Mouse (Mus musculus): ENCODE measurements at regions not wholly inside any gene's neighbourhood (a gene's known extent, or its start where the extent isn't known, plus 50 kb on each side); places are given as distances from the start of the nearest gene placed in this dataset.

DNA sequence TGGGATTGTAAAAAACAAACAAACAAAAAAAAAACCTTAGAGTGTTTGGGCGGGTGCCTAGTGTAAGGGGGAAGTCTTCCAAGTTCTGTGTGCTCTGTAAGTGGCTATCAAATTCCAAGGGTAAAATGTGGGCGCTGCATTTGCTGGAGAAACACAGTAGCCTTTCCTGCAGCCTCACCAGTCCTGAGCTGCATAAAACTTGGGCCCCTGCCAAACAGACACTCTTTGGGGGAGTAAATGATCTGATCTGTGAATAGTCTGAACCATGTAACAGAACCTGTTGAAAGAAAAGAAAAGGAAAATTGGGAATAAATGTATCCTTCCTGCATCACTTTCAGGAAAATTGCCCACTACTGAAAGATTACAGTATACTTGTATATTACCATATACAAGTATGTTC lies 126.4 kb upstream of the Cldn34b3 start:
- TF ChIP-seq CTCF (IDR thresholded peaks at IDR 0.05; ENCODE audit: control insufficient read depth, insufficient read depth, insufficient read length) (no peak), USF1 (IDR thresholded peaks at IDR 0.05; ENCODE audit: low read depth) (no peak), MYOD1 (IDR thresholded peaks at IDR 0.05; ENCODE audit: control insufficient read depth, insufficient read length, low read depth) (no peak), MYOG (IDR thresholded peaks at IDR 0.05; ENCODE audit: control insufficient read depth, extremely low read depth, insufficient read length) (no peak), MAX (IDR thresholded peaks at IDR 0.05) (no peak), CEBPB (IDR thresholded peaks at IDR 0.05; ENCODE audit: low read depth) (no peak), FOSL1 (IDR thresholded peaks at IDR 0.05; ENCODE audit: insufficient read depth, low read length, poor library complexity, severe bottlenecking) (no peak)

Data from C2C12 (cell line).